Comparison of ENCODE assay signal across 8 mouse cellular contexts in genomic region chr11:98981997-98982772, GRCm38 (mm10). TPM values are rescaled to one million over a fixed set of nuclear protein-coding genes. Genes with fewer than 3 reads are reported as not detected.
A peak's percentile ranks its signal among the peaks of the same experiment; 100 is the strongest.
DNase-seq lines count a peak whose midpoint lies in the region; ATAC-seq and TF ChIP-seq lines count a peak whose summit lies in the region.

No protein-coding gene starts in this region.

- TF ChIP-seq POLR2A in cerebellum, adult 2 months (IDR thresholded peaks at IDR 0.05; ENCODE audit: borderline replicate concordance, insufficient read depth, low read length): no peak

- peak; percentile 65 for DNase-seq in urinary bladder, postnatal 14 days (ENCODE audit: low spot score)
- DNase-seq in urinary bladder, adult 18-20 months (ENCODE audit: low spot score in 2 of 2): no peak
- peak; percentile 77 to 81 for DNase-seq in cerebellum, adult 2 months
- peak; percentile 50 to 68 for DNase-seq in frontal cortex, postnatal 10 days (ENCODE audit: low spot score in 2 of 2)
- peak; percentile 73 for DNase-seq in kidney, adult 18-20 months
- DNase-seq in liver, embryonic 13.5 days: no peak
- peak; percentile 86 for DNase-seq in neural tube, embryonic 11.5 days (ENCODE audit: low spot score)
- DNase-seq in adipocyte (ENCODE audit: low spot score): no peak

- 0 out of 2 replicates have a peak overlapping the region, but pooled peaks have one; percentile 11 for H3K27ac ChIP-seq in cerebellum, adult 2 months (ENCODE audit: insufficient read depth, low read length)
- H3K27ac ChIP-seq in liver, embryonic 13.5 days: no peak overlapping the region
- H3K27ac ChIP-seq in neural tube, embryonic 11.5 days (ENCODE audit: low read depth, low read length): peak overlapping the region; percentile 75

- H3K9me3 ChIP-seq in liver, embryonic 13.5 days (replicated peaks): no peaks in the 10 kb centered on the region
- no peaks in the 10 kb centered on the region for H3K9me3 ChIP-seq in neural tube, embryonic 11.5 days (ENCODE audit: control insufficient read depth, low read length)

- WGBS in cerebellum, adult 2 months: under 1% methylated on average over 94 of the region's 94 CpGs
- under 1% methylated on average over 94 of the region's 94 CpGs for WGBS in liver, embryonic 13.5 days (ENCODE audit: insufficient replicate concordance)
- under 1% methylated on average over 94 of the region's 94 CpGs for WGBS in neural tube, embryonic 11.5 days

- H3K4me3 ChIP-seq in cerebellum, adult 2 months (replicated peaks; ENCODE audit: insufficient read depth, low read depth, low read length): peak overlapping the region; percentile 55
- peak overlapping the region; percentile 55 for H3K4me3 ChIP-seq in liver, embryonic 13.5 days (replicated peaks)
- peak overlapping the region; percentile 56 for H3K4me3 ChIP-seq in neural tube, embryonic 11.5 days (ENCODE audit: low read depth, low read length)

- no peaks in the 10 kb centered on the region for H3K36me3 ChIP-seq in liver, embryonic 13.5 days
- no peaks in the 10 kb centered on the region for H3K36me3 ChIP-seq in neural tube, embryonic 11.5 days (ENCODE audit: control insufficient read depth, insufficient read depth, low read length)

- peak overlapping the region; percentile 72 for H3K4me2 ChIP-seq in liver, embryonic 13.5 days
- H3K4me2 ChIP-seq in neural tube, embryonic 11.5 days (ENCODE audit: low read depth): peak overlapping the region; percentile 93

- H3K4me1 ChIP-seq in cerebellum, adult 2 months (ENCODE audit: control insufficient read depth, insufficient read depth, low read length): peaks cover 5% of the 10 kb centered on the region; the same call in 1 of the 2 replicates
- peaks cover 29% of the 10 kb centered on the region for H3K4me1 ChIP-seq in liver, embryonic 13.5 days (replicated peaks)
- peaks cover 6% of the 10 kb centered on the region for H3K4me1 ChIP-seq in neural tube, embryonic 11.5 days (ENCODE audit: control insufficient read depth, insufficient read depth, low read length)

- H3K27me3 ChIP-seq in cerebellum, adult 2 months (ENCODE audit: control insufficient read depth, insufficient read depth, low read length): no peaks in the 10 kb centered on the region
- H3K27me3 ChIP-seq in liver, embryonic 13.5 days: peaks cover 70% of the 10 kb centered on the region
- H3K27me3 ChIP-seq in neural tube, embryonic 11.5 days (ENCODE audit: control insufficient read depth, insufficient read depth, low read length): peaks cover 3% of the 10 kb centered on the region; the same call in 1 of the 2 replicates

- TF ChIP-seq CTCF in cerebellum, adult 2 months (IDR thresholded peaks at IDR 0.05; ENCODE audit: borderline replicate concordance, insufficient read depth, low read depth, low read length): peak; percentile 71

- ATAC-seq in liver, embryonic 13.5 days (ENCODE audit: low read depth): no peak
- peak; percentile 82 for ATAC-seq in neural tube, embryonic 11.5 days (ENCODE audit: insufficient read depth, low FRiP score, low TSS enrichment)

- H3K9ac ChIP-seq in liver, embryonic 13.5 days: peak overlapping the region; percentile 15; the same call in 1 of the 2 replicates
- H3K9ac ChIP-seq in neural tube, embryonic 11.5 days (ENCODE audit: low read length): peak overlapping the region; percentile 69

RNA-seq across cellular contexts. Expression of gene Gjd3, which starts 0.6 kb away (rescaled TPM):
- 1.2 and 2.1 TPM in 2 replicates for polyA plus RNA-seq in cerebellum, adult 2 months (2012; rRNA removed)
- polyA plus RNA-seq in liver, embryonic 13.5 days (2015; fragmentation: Nextera tagmentation; extraction: Ambion mirVana): not detected in 2 replicates
- polyA plus RNA-seq in neural tube, embryonic 11.5 days (2014; fragmentation: Nextera tagmentation; extraction: Ambion mirVana): 0.57 TPM in 1 of 2 replicates, not detected in the other

RNA-seq across cellular contexts. Expression of gene Top2a, which starts 41.8 kb away (rescaled TPM):
- 0.11 and 0.25 TPM in 2 replicates for polyA plus RNA-seq in cerebellum, adult 2 months (2012; rRNA removed)
- polyA plus RNA-seq in liver, embryonic 13.5 days (2015; fragmentation: Nextera tagmentation; extraction: Ambion mirVana): 208 and 245 TPM in 2 replicates
- 338 and 339 TPM in 2 replicates for polyA plus RNA-seq in neural tube, embryonic 11.5 days (2014; fragmentation: Nextera tagmentation; extraction: Ambion mirVana)

RNA-seq across cellular contexts. Expression of gene Rara, which starts 54.6 kb away (rescaled TPM):
- 13.5 and 15.4 TPM in 2 replicates for polyA plus RNA-seq in cerebellum, adult 2 months (2012; rRNA removed)
- polyA plus RNA-seq in liver, embryonic 13.5 days (2015; fragmentation: Nextera tagmentation; extraction: Ambion mirVana): 3.4 and 3.8 TPM in 2 replicates
- 73.2 and 75.1 TPM in 2 replicates for polyA plus RNA-seq in neural tube, embryonic 11.5 days (2014; fragmentation: Nextera tagmentation; extraction: Ambion mirVana)

RNA-seq across cellular contexts. Expression of gene Igfbp4, which starts 58.9 kb away (rescaled TPM):
- 26.2 and 28.6 TPM in 2 replicates for polyA plus RNA-seq in cerebellum, adult 2 months (2012; rRNA removed)
- polyA plus RNA-seq in liver, embryonic 13.5 days (2015; fragmentation: Nextera tagmentation; extraction: Ambion mirVana): 168 and 194 TPM in 2 replicates
- 353 and 365 TPM in 2 replicates for polyA plus RNA-seq in neural tube, embryonic 11.5 days (2014; fragmentation: Nextera tagmentation; extraction: Ambion mirVana)

Comparison
In these comparisons a context has a peak if more than half of its experiments do, and no peak if none do; other contexts are left out.
1. DNase-seq: peak in urinary bladder, postnatal 14 days (single experiment), cerebellum, adult 2 months (2 of 2), frontal cortex, postnatal 10 days (2 of 2), kidney, adult 18-20 months (single experiment) and neural tube, embryonic 11.5 days (single experiment); none in urinary bladder, adult 18-20 months (0 of 2), liver, embryonic 13.5 days (single experiment) and adipocyte (single experiment).
2. RNA of gene Top2a, which starts 41.8 kb away (polyA plus RNA-seq): 338 to 339 TPM in neural tube, embryonic 11.5 days and 208 to 245 TPM in liver, embryonic 13.5 days; 0.11 to 0.25 TPM in cerebellum, adult 2 months; every median in the first group is over 100 times any median in the second.
3. Peak in every context shown above with its lines, with median percentiles within 50 percentile points of each other: H3K4me3 ChIP-seq.